Mouse (Mus musculus) C2C12 (cell line): ENCODE measurements around the gene Baiap3.

Experiments used
- CTCF ChIP-seq: IDR thresholded peaks from one replicate; pipeline ENCODE4 v1.5.1; 2011; ENCODE audit not compliant: control insufficient read depth, insufficient read depth, insufficient read length
- MAX ChIP-seq: IDR thresholded peaks from one replicate; pipeline ENCODE4 v1.6.1; 2011; ENCODE audit warnings: mild to moderate bottlenecking, control low read depth
- MYOD1 ChIP-seq: IDR thresholded peaks from one replicate; pipeline ENCODE4 v1.6.1; 2011; ENCODE audit warnings: low read depth; ENCODE audit not compliant: control insufficient read depth, insufficient read length

DNA sequence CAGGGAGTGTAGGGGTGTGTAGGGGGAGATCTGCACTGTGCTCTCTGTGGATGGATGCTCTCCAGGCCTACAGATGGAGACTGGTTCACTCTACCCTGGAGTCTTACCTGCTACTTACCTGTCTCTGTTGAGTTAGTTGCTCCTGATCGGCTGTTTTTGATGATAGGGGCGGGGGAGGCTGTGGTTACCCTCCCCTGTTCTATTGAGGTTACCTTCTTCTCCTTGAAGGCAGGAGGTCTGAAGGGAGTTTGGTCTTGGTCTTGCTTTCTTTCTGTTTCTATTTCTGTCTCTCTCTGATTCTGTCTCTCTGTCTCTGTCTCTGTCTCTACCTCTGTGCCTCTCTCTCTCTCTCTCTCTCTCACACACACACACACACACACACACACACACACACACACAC is 1.1 kb downstream of the Baiap3 start:
- TF ChIP-seq MAX: no peak
- no peak for TF ChIP-seq CTCF
- no peak for TF ChIP-seq MYOD1
